Mouse (Mus musculus): Measurements from ENCODE around the gene Cemip2. TPM values are rescaled to one million over a fixed set of nuclear protein-coding genes. Genes with fewer than 3 reads are reported as not detected.

Cemip2 gene
- polyA plus RNA-seq, 1 experiment from 2014 or later, result 52.2 TPM

DNA sequence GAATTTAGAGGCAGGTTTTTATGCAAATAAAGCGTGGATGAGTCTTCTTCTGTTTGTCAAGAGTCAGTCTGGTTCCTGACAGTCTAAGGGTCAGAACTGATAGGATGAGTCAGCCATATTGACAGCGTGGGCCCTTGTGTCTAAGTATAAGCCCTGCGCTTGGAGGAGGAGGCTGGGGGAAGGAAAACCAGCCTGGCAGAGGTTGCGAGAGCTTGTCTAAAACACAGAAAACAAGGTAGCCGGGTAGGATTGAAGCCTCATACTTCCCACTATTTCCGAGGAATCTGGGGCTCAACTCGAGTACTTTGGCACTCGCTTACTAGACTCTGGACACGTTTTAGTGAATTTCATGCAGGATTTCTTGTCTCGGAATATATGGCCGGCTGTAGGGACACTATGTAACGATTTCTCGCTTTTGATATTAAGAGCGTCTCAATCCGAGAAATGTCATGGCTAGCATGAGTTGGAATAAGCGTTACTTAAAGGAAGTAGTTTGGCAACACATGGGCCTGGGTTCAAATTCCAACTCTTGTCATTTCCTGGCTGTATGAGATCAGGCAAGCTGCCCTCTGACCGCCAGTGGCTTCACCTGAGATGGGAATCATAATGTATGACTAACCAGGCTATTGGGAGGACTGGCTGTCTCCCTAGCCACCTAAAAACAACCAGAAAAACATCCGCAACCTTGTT is 39.4 kb upstream of the Cemip2 start:
- 91% methylated on average over 18 of the region's 18 CpGs for WGBS

DNA sequence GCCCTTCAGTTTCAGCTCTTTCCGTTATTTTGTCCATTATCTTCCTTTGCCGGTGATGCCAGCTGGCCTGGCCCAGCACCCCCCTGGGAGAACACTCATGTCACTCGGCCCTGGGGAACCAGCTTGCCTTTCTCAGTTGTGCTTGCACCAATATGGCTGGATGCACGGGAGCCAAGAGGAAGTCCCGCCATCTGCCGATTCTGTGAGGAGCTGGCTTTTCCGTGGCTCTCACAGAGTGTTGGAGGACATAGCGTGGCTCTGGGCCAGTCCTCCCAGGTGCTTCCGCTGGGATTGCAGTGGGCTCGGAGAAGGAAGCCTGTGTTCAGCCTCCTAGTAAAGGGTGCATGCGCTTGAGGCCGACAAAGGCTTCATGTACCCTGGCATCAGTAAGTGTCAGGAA is 36.0 kb upstream of the Cemip2 start:
- no peak overlapping the region for H3K4me2 ChIP-seq (ENCODE audit: low read depth, low read length)
- no peaks in the 10 kb centered on the region for H3K27me3 ChIP-seq (ENCODE audit: control insufficient read depth, insufficient read depth, low read length)
- ATAC-seq (replicated peaks; ENCODE audit: insufficient number of reproducible peaks, low FRiP score, low TSS enrichment, low read depth), result no peak
- H3K9ac ChIP-seq (replicated peaks; ENCODE audit: low read length), result no peak overlapping the region
- no peak for DNase-seq (ENCODE audit: low spot score)
- H3K36me3 ChIP-seq (replicated peaks; ENCODE audit: control insufficient read depth, insufficient read depth, low read depth, low read length), result no peaks in the 10 kb centered on the region
- H3K4me1 ChIP-seq (ENCODE audit: control insufficient read depth, insufficient read depth, low read length), result no peaks in the 10 kb centered on the region
- H3K27ac ChIP-seq (replicated peaks; ENCODE audit: low read depth, low read length), result no peak overlapping the region
- H3K4me3 ChIP-seq (ENCODE audit: low read depth, low read length), result no peak overlapping the region
- 89% methylated on average over 12 of the region's 12 CpGs for WGBS
- no peaks in the 10 kb centered on the region for H3K9me3 ChIP-seq (replicated peaks; ENCODE audit: control insufficient read depth, low read length)

More for the DNA sequence above, 39.4 kb upstream of the Cemip2 start:
- Histone ChIP-seq H3K27ac (replicated peaks; ENCODE audit: low read depth, low read length) (no peak overlapping the region), H3K36me3 (replicated peaks; ENCODE audit: control insufficient read depth, insufficient read depth, low read depth, low read length) (no peaks in the 10 kb centered on the region), H3K4me2 (ENCODE audit: low read depth, low read length) (no peak overlapping the region), H3K9ac (replicated peaks; ENCODE audit: low read length) (no peak overlapping the region), H3K4me3 (ENCODE audit: low read depth, low read length) (no peak overlapping the region), H3K4me1 (ENCODE audit: control insufficient read depth, insufficient read depth, low read length) (no peaks in the 10 kb centered on the region), H3K27me3 (ENCODE audit: control insufficient read depth, insufficient read depth, low read length) (no peaks in the 10 kb centered on the region), H3K9me3 (replicated peaks; ENCODE audit: control insufficient read depth, low read length) (no peaks in the 10 kb centered on the region)
- no peak for ATAC-seq (replicated peaks; ENCODE audit: insufficient number of reproducible peaks, low FRiP score, low TSS enrichment, low read depth)
- no peak for DNase-seq (ENCODE audit: low spot score)

DNA sequence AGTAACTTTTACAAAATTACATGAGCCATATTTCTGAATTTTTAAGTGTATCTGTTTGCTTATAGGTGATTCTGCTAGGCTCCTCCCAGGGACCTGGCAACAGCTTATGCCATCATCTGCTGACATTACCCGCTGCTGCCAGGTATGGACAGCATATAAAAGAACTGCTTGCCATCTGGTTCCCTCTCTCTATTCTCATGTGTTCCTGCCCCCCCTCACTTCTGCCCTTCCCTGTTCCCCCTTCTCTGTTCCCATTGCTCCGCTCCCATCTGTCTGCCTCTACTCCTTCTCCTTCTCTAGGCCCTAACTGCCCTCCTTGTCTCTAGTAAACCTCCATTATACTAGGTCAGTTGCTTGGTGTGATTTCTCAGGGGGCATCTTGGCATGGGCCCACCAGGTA is 32.6 kb upstream of the Cemip2 start:
- Histone ChIP-seq H3K9me3 (replicated peaks; ENCODE audit: control insufficient read depth, low read length) (no peaks in the 10 kb centered on the region), H3K4me1 (ENCODE audit: control insufficient read depth, insufficient read depth, low read length) (no peaks in the 10 kb centered on the region), H3K4me2 (ENCODE audit: low read depth, low read length) (no peak overlapping the region), H3K9ac (replicated peaks; ENCODE audit: low read length) (no peak overlapping the region), H3K36me3 (replicated peaks; ENCODE audit: control insufficient read depth, insufficient read depth, low read depth, low read length) (no peaks in the 10 kb centered on the region), H3K27me3 (ENCODE audit: control insufficient read depth, insufficient read depth, low read length) (no peaks in the 10 kb centered on the region), H3K4me3 (ENCODE audit: low read depth, low read length) (no peak overlapping the region), H3K27ac (replicated peaks; ENCODE audit: low read depth, low read length) (no peak overlapping the region)
- 92% methylated on average over 2 of the region's 2 CpGs for WGBS
- ATAC-seq (replicated peaks; ENCODE audit: insufficient number of reproducible peaks, low FRiP score, low TSS enrichment, low read depth), result no peak
- DNase-seq (ENCODE audit: low spot score), result no peak

DNA sequence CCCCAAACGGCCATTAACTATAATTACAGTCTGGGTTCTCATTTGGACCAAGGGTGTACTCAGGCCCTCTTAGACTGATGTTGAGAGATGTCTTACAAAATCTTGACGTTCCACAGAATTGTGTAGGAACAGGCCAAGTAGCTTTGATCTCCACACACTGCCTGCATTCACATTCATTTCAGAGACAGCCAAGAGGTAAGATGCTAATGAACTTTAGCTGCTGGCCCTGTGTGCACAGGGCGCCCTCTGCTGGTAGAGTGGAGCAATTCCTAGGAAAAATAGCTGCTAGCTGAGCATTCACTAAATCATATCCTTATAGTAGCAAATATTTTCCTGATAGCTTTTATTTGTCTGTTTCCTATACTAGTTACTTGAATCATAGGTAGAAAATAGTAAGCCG is 30.8 kb upstream of the Cemip2 start:
- Histone ChIP-seq H3K9ac (replicated peaks; ENCODE audit: low read length) (no peak overlapping the region), H3K9me3 (replicated peaks; ENCODE audit: control insufficient read depth, low read length) (no peaks in the 10 kb centered on the region), H3K4me2 (ENCODE audit: low read depth, low read length) (no peak overlapping the region), H3K27ac (replicated peaks; ENCODE audit: low read depth, low read length) (no peak overlapping the region), H3K4me3 (ENCODE audit: low read depth, low read length) (no peak overlapping the region), H3K27me3 (ENCODE audit: control insufficient read depth, insufficient read depth, low read length) (no peaks in the 10 kb centered on the region), H3K36me3 (replicated peaks; ENCODE audit: control insufficient read depth, insufficient read depth, low read depth, low read length) (no peaks in the 10 kb centered on the region), H3K4me1 (ENCODE audit: control insufficient read depth, insufficient read depth, low read length) (no peaks in the 10 kb centered on the region)
- 17% methylated on average over 4 of the region's 4 CpGs for WGBS
- ATAC-seq (replicated peaks; ENCODE audit: insufficient number of reproducible peaks, low FRiP score, low TSS enrichment, low read depth) (no peak), DNase-seq (ENCODE audit: low spot score) (peak; percentile 72)

DNA sequence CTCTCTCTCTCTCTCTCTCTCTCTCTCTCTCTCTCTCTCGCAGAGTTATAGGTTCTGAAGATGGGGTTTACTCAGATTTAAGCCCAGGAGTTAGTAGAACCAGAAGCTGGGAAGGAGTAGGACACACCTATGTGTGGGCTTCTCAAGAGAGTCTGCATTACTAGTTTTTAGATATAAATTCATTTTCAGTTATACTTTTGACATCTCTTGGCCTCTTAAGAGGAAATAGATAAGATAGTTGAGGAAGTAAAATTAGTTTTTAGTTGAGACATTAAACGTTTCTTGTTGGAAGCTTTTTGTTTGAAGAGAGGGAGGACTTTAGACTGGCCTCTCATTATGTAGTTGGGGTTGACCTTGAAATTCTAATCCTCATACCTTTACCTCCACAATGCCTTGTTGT is 28.0 kb upstream of the Cemip2 start:
- no peaks in the 10 kb centered on the region for H3K4me1 ChIP-seq (ENCODE audit: control insufficient read depth, insufficient read depth, low read length)
- DNase-seq (ENCODE audit: low spot score) (no peak), ATAC-seq (replicated peaks; ENCODE audit: insufficient number of reproducible peaks, low FRiP score, low TSS enrichment, low read depth) (no peak)
- no peak overlapping the region for H3K9ac ChIP-seq (replicated peaks; ENCODE audit: low read length)
- no peaks in the 10 kb centered on the region for H3K9me3 ChIP-seq (replicated peaks; ENCODE audit: control insufficient read depth, low read length)
- 31% methylated on average over 2 of the region's 2 CpGs for WGBS
- H3K27ac ChIP-seq (replicated peaks; ENCODE audit: low read depth, low read length), result no peak overlapping the region
- H3K4me3 ChIP-seq (ENCODE audit: low read depth, low read length), result no peak overlapping the region
- H3K27me3 ChIP-seq (ENCODE audit: control insufficient read depth, insufficient read depth, low read length), result no peaks in the 10 kb centered on the region
- H3K4me2 ChIP-seq (ENCODE audit: low read depth, low read length), result no peak overlapping the region
- H3K36me3 ChIP-seq (replicated peaks; ENCODE audit: control insufficient read depth, insufficient read depth, low read depth, low read length), result no peaks in the 10 kb centered on the region

DNA sequence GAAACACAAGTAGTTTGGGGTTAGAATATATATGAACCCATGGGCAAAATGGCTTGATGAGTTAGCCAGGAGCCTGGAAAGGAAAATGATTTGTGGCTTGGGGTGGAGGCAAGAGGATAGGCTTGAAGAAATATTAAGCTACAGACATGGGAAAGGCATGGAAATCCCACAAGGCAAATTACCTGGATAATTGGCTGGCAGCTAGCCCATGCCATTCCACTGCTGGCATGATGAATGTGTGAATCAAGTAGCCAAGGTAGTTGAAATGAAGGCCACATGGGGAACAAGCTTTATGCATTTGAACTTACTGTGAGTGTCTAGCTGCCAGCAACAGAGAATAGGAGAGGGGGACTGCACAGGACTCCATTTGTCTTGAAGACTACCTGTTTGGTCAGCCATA is 16.5 kb upstream of the Cemip2 start:
- Histone ChIP-seq H3K4me2 (ENCODE audit: low read depth, low read length) (no peak overlapping the region), H3K9me3 (replicated peaks; ENCODE audit: control insufficient read depth, low read length) (no peaks in the 10 kb centered on the region), H3K36me3 (replicated peaks; ENCODE audit: control insufficient read depth, insufficient read depth, low read depth, low read length) (no peaks in the 10 kb centered on the region), H3K27me3 (ENCODE audit: control insufficient read depth, insufficient read depth, low read length) (no peaks in the 10 kb centered on the region), H3K4me1 (ENCODE audit: control insufficient read depth, insufficient read depth, low read length) (no peaks in the 10 kb centered on the region), H3K9ac (replicated peaks; ENCODE audit: low read length) (no peak overlapping the region), H3K27ac (replicated peaks; ENCODE audit: low read depth, low read length) (no peak overlapping the region), H3K4me3 (ENCODE audit: low read depth, low read length) (no peak overlapping the region)
- ATAC-seq (replicated peaks; ENCODE audit: insufficient number of reproducible peaks, low FRiP score, low TSS enrichment, low read depth) (no peak), DNase-seq (ENCODE audit: low spot score) (no peak)

DNA sequence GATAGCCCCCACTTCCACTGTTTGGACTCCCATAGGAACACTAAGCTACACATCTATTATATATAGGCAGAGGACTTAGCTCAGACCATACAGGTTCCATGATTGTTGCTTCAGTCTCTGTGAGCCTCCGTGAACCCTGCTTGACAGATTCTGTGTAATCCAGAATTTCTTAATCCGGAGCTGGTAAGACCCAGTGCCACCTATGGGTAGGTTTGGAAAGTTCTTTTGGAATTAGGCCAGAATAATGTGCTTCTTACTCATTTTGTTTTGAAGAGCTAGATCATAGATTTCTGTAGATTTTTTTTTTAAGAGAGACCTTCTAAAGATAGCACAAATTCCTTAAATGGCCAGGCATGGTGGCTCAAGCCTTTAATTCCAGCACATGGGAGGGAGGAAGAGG is 14.1 kb upstream of the Cemip2 start:
- WGBS, result 72% methylated on average over 2 of the region's 2 CpGs
- DNase-seq (ENCODE audit: low spot score), result no peak
- Histone ChIP-seq H3K4me3 (ENCODE audit: low read depth, low read length) (no peak overlapping the region), H3K36me3 (replicated peaks; ENCODE audit: control insufficient read depth, insufficient read depth, low read depth, low read length) (no peaks in the 10 kb centered on the region), H3K27ac (replicated peaks; ENCODE audit: low read depth, low read length) (no peak overlapping the region), H3K27me3 (ENCODE audit: control insufficient read depth, insufficient read depth, low read length) (no peaks in the 10 kb centered on the region), H3K4me1 (ENCODE audit: control insufficient read depth, insufficient read depth, low read length) (no peaks in the 10 kb centered on the region), H3K9me3 (replicated peaks; ENCODE audit: control insufficient read depth, low read length) (no peaks in the 10 kb centered on the region), H3K9ac (replicated peaks; ENCODE audit: low read length) (no peak overlapping the region), H3K4me2 (ENCODE audit: low read depth, low read length) (no peak overlapping the region)
- ATAC-seq (replicated peaks; ENCODE audit: insufficient number of reproducible peaks, low FRiP score, low TSS enrichment, low read depth), result no peak

DNA sequence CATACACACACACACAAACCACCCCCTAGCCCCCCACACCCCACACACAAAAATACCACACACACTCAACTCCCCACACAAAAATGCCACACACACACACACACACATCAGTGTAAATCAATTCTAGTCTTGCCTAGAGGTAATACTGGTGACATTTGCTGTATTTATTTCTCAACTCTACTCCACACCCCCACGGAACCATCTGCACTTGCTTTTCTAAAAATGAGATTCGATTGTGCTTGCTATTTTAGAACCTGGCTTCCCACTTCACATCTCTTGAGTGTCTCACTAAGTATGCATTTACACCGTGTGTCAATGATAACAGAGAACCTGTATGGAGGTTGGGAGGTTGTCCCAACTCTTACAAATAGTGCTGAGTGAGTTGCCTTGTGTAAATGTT is 13.4 kb upstream of the Cemip2 start:
- H3K27ac ChIP-seq (replicated peaks; ENCODE audit: low read depth, low read length), result no peak overlapping the region
- H3K9me3 ChIP-seq (replicated peaks; ENCODE audit: control insufficient read depth, low read length), result no peaks in the 10 kb centered on the region
- DNase-seq (ENCODE audit: low spot score) (no peak), ATAC-seq (replicated peaks; ENCODE audit: insufficient number of reproducible peaks, low FRiP score, low TSS enrichment, low read depth) (no peak)
- no peak overlapping the region for H3K4me3 ChIP-seq (ENCODE audit: low read depth, low read length)
- no peak overlapping the region for H3K9ac ChIP-seq (replicated peaks; ENCODE audit: low read length)
- H3K4me2 ChIP-seq (ENCODE audit: low read depth, low read length), result no peak overlapping the region
- 80% methylated on average over 3 of the region's 3 CpGs for WGBS
- H3K4me1 ChIP-seq (ENCODE audit: control insufficient read depth, insufficient read depth, low read length), result no peaks in the 10 kb centered on the region
- H3K27me3 ChIP-seq (ENCODE audit: control insufficient read depth, insufficient read depth, low read length), result no peaks in the 10 kb centered on the region
- no peaks in the 10 kb centered on the region for H3K36me3 ChIP-seq (replicated peaks; ENCODE audit: control insufficient read depth, insufficient read depth, low read depth, low read length)

All from embryonic facial prominence, embryonic 11.5 days (tissue).